Mouse (Mus musculus) layer of hippocampus, adult 9-10 months (tissue): ENCODE data around the gene Lrr1.
"Not testable (repeated sequence)": the region's sequence is repeated elsewhere in the genome, so short reads cannot be mapped to it uniquely, and the experiment has no call there.

Source experiments
- DNase-seq: peaks from one replicate; pipeline ENCODE4 v3.0.0; 2022; ENCODE audit warnings: low spot score

Gene Lrr1

DNA sequence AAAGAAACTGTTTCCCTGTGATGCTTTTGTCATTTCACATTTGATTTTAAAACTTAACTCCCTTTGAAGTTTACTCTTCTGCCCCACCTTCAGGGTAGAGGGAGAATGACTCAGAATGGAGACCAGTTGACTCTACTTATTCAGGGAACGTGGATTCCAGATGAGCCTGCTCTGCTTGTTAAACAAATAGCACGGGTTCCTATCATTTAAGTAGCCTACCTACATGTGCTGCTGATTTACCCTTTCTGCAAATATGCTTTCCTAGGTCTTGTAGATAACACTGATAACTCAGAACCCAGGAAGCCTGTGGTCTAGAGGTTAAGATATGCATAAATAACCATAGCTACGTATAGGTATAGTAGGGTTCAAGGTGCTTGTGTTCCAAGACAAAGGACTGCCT is 3.7 kb upstream of the Lrr1 start:
- no peak for DNase-seq

DNA sequence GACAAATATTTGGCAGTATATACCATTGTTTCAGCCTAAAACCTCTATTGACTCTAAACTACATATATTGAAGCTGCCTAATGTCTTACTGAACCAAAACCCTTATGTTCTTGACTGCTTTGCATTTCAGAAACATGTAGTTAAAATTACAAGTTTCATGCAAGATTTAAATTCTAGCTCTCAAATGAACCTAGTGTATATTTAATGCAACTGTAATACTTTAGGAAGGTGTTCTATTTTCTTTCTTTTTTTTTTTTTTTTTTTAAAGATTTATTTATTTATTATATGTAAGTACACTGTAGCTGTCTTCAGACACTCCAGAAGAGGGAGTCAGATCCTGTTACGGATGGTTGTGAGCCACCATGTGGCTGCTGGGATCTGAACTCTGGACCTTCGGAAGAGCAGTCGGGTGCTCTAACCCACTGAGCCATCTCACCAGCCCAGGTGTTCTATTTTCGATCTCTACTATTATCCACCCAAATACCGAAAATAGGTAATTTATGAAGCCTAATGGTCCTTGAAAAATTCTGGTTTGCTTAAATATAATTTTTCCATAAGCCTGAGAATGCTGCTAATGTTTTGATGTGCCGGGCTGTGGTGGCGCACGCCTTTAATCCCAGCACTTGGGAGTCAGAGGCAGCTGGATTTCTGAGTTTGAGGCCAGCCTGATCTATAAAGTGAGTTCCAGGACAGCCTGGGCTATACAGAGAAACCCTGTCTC is 1.6 kb upstream of the Lrr1 start:
- DNase-seq = not testable (repeated sequence)

DNA sequence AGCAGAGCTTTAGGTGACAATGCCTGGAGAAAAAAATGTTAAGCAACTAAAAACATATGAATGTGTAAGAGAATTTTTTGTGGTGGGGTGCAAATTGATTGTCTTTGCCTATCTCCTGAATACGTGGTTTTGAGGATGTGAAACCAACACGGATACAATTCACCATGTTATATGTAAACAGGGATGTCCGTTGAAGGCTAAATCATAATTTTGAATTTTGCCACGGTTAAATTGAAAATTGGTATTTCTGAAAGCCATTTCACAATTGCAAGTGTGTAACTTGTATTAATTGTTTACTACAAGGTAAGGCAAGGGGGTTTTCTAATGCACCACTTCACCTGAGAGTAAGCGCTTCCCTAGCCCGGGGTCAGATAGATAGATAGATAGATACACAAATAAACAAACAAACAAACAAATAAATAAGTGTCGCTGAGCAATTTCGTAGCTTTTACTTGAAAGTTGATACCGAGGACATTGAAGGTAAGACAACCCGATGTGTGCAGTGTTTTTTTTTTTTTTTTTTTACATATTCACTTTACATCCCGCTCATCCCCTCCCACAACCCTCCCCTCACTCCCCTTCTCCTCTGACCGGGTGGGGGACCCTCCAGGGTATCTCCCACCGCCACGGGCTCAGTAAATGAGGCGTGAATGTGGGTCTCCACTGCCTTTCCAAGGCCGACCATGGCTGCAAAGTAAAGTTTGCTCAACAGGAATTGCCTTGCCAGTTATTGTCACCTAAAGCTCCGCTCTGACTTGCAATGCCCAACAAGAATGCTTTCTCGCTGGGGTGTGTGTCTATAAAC is 756 bp upstream of the Lrr1 start:
- DNase-seq = no peak

DNA sequence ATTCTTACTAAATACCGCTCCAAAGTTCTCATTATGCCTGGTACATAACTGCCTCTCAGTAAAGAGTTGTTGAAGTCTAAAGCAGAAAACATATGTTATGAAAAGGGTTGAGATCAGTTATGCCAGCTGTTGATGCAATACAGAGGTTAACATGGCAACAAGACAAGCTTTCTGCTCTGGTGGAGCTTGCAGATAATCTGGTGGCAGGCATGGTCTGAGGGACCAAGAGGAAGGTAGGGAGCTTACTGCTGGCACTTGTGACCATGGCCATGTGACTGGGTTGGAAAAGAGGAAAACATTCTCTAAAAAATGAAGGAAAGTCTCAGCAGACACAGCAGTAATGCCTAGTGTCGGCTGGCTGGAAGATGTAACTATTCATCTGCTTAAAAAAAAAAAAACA is 2.7 kb downstream of the Lrr1 start:
- no peak for DNase-seq

DNA sequence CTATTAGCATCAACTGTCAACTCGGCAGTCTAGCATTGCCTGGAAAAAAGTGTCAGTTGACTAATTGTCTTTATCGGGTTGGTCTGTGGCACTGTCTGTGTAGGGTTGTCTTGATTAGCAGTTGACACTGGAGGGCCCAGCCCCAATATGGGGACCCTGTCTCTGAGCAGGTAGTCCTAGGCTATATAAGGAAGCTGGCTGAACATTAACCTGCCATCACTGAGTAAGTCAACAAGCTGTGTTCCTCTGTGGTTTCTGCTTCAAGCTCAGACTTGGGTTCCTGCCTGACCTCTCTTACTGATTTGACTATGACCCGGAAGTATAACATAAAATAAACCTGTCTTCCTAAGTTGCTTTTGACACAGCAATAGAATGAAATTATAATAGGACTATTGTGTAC is 7.4 kb downstream of the Lrr1 start:
- no peak for DNase-seq

DNA sequence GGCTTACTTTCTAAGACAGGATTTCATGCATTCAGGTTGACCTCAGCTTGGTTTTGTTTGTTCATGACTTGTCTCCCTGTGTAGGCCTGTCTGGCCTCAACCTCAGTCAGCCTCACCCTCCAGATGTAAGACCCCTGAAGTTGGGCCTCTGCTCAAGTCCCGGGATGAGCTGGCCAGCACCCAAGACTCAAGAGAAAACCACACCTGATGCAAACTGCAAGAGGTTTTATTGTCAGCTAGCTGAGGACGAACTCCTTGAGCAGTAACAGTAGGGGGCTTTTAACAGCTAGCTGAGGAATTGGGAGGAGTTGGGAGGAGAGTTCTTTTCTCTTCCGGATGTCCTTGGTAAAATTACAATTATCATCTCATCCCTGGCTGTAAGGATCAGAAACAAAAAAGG is 8.9 kb downstream of the Lrr1 start:
- DNase-seq = no peak

DNA sequence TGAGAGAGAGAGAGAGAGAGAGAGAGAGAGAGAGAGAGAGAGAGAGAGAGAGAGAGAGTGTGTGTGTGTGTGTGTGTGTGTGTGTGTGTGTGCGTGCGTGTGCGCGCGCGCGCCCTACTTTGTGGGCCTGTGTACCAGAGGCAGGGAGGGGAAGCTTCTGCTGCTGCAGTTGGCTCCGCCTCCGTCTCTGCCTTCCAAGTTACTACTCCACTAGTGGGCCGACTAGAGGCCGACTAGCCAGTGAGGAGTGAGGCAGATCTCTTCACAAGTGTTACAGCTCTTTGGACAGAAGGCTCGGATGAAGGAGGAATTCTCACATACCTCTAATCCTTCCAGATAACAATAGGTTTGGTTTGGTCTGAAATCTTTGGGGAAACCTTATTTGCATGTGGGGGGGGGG is 10.8 kb downstream of the Lrr1 start:
- no peak for DNase-seq

DNA sequence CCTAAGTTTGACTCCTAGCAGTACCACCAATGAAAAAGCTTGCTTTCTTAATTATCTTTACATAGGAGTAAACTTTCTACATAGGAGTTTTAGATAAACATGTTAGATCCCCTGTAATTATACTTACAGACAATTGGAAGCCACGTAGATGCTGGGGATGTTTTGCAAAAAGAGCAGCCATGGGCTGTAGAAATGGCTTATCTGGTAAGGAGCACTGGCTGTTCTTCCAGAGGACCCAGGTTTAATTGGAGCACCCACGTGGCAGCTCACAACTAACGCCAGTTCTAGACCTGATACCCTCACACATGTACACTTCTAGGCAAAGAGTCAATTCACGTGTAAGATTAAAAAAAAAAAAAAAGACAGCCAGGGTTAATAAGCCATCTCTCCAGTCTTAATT is 13.2 kb downstream of the Lrr1 start:
- DNase-seq = no peak

DNA sequence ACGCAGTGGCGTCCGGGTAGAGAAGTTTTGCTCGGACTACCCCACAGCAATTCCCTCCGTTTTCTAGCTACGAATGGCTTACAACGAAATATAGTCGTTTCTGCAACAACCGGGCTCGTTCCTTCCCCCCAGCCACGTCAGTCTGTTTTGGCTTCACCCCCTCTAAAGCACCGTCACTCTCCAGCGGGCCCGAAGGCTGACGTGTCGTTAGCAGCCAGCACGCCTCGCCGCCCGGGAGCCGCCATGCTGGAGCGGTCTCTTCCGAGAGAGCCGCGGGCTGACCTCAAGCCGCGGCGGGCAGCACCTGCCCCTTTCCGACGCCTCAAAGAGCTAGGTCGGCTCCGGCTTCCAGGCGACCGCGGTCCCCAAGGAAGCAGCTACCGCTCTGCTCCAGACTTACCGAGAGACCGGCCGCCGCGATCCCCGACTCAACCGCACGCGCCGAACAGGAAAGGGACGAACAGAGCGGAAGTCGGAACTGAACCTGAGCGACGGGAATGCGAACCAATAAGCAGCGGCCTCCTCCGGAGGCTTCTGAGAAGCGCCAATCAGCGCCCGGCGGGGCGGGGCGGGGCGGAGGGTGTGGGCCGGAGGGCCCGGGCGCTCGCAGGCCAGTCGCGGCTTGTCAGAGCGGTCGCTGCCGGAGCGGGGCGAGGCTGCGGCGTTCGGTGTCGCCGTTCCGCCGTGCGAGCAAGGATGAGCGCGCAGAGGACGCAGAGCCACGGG is 15.1 kb downstream of the Lrr1 start, which contains the start of the genes Rpl36al and Mgat2:
Rpl36al (minus strand) TSS at position 501 of the 726 bp plus-strand sequence.
Mgat2 (plus strand) TSS at position 575 of the 726 bp plus-strand sequence.
- DNase-seq = peak; percentile 91

DNA sequence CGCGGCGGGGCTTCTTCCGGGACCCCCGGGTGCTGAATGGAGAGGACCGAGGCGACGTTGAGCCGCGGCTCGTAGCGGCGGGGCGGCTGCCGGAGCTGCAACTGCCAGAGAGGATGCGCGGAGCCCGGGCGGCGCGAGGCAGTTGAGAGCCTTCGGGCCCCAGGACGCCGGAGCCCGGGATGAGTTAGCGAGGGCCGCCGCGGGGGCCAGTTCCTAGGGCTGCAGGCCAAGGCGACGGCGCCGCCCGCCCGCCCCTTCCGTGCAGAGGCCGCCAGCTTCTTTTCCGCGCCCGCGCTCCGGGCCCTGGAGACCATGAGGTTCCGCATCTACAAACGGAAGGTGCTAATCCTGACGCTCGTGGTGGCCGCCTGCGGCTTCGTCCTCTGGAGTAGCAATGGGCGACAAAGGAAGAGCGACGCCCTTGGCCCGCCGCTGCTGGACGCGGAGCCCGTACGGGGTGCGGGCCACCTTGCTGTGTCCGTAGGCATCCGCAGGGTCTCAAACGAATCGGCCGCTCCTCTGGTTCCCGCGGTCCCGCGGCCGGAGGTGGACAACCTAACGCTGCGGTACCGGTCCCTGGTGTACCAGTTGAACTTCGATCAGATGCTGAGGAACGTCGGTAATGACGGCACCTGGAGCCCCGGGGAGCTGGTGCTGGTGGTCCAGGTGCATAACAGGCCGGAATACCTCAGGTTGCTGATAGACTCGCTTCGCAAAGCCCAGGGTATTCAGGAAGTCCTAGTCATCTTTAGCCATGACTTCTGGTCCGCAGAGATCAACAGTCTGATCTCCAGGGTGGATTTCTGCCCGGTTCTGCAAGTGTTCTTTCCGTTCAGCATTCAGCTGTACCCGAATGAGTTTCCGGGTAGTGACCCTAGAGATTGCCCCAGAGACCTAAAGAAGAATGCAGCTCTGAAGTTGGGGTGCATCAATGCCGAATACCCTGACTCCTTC is 16.0 kb downstream of the Lrr1 start:
- DNase-seq = no peak

DNA sequence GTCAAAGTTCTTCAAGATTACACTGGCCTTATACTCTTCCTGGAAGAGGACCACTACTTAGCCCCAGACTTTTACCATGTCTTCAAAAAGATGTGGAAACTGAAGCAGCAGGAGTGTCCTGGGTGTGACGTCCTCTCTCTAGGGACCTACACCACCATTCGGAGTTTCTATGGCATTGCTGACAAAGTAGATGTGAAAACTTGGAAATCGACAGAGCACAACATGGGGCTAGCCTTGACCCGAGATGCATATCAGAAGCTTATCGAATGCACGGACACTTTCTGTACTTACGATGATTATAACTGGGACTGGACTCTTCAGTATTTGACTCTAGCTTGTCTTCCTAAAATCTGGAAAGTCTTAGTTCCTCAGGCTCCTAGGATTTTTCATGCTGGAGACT is 16.8 kb downstream of the Lrr1 start:
- no peak for DNase-seq

DNA sequence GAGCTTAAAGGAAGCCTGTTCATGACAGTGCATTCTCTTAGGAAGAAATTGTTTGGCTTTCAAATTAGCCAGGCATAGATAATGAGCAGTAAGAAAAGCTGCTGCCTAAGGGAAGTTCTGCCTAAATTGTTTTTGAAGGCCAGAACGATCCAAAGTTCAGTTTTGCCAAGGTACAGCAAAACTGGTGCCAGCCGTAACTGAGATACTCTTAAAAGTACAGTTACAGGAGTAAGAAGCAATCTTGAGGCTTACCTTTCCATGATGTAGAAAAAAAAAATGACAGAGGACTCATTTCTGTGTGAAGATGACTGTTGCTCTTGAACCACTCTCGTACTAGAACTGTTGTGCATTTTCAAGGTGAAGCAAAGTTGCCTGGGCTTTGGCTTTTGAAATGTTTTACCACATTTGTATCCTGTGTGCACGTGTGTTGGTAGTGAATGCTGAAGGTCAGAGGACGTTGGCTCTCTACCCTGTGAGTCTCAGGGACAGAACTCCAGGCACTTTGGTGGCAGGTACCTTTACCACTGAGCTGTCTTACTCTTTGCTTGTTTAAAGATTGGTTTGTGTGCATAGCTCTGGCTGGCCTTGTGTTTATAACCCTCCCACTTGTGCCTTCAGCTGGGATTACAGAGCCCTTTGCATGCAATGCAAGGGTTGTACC is 18.3 kb downstream of the Lrr1 start:
- no peak for DNase-seq

DNA sequence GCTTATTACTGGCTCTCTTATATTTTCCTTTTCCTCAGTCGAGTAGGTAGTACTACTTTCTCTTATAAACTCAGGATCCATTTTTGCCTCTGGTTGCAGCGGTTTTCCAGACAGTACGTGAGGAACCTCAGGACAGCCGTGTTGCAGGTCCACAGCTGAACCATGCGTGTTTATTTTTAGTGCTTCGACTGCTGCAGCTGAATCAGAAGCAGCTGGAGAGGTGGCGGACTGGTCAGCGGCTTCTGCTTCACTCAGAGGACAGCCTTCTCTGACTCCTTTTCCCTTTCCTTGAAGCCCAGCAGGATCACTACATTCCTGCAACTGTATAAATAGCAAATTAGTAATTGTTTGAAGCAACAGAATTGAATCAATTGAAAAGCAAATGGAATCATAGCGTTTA is 21.5 kb downstream of the Lrr1 start:
- DNase-seq = no peak

DNA sequence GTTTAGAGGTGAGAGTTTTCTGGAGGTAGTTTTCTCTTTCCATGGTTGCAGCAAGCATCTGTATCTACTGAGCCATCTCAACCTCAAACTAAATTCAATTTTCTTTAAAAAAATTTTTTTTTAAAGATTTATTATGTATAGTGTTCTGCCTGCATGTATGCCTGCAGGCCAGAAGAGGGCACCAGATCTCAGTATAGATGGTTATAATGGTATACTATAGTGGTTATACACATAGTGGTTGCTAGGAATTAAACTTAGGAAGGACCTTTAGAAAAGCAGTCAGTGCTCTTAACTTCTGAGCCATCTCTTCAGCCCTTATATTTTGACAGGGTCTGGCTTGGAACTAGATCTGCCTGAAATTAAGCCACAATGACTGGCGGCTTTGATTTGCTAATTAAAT is 21.9 kb downstream of the Lrr1 start:
- no peak for DNase-seq

DNA sequence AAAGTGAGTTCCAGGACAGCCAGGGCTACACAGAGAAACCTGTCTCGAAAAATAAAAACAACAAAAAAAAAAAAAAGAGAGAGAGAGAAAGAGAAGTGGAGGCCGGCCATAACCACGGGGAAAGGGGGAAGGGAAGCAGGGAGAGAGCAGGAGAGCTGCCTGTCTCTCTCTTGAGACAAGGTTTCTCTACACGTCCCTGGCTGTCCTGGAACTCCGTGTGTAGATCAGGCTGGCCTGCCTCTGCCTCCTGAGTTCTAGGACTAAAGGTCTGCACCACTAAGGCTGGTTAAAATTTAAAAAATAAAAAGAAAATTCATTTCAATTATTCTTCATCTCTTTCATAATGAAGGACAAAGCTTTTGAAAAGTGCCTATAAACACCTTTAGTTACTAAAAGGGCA is 22.8 kb downstream of the Lrr1 start:
- DNase-seq = no peak

DNA sequence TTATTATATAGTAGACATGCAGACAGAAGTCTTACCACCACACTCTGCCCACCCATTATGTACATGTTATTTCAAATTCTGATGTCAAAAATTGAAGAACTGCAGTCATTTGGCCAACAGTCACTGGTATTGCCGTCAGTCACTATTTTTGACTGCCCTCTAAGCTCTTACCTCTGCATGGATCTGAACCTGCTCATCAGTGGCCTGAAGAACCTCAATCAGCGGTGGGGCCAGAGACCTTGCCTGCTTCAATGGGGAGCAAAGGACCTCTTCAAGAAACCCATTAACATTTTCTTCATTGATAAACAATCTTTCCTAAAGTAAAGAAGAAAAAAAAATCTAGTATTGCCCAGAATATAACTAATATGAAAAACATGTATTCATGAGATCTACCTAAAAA is 24.0 kb downstream of the Lrr1 start:
- DNase-seq = no peak

DNA sequence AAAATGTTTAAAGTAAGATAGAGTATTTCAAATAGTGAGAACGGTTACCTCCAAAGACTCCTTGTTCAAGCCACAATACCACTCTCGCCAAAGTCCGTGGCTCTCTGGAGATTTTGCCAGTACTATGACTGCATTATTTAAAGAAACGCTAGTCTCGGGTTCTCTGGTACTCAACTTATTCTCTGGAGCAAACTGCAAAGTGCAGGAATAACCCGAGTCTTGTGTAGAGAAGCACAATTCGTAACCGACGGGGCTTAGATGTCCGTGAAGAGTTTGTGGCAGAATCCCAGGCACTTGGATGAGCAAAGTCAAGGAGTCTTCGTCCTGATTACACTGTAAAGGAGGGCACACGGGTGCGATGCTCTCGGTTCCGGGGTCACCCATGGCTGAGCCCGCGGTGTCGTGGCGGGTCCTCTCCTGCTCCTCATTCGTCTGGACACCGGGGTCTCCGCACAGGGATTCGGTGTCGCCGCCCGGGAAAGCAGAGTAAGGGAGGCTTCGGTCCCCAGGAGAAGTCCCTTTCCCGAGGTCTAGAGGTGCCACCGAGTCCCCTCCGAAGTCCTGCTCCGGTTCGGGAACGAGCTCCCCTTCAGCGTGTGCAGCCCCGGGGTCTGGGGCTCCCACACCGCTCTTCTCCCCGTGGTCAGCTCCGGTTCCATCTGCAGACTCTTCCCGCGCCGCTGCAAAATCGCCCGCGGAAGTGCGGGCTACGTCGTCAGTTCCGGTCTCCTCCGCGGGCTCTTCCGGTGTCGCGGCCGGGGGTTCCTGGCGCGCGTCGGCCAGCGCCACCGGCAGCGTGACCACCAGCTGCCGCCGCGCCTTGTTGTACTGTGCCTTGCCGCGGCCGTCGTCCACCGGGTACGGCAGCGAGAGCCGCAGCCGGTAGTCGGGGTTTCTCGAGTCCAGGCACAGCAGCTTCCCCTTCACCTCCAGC is 28.1 kb downstream of the Lrr1 start, which contains the start of gene Gm49383:
Gm49383 (minus strand) TSS at position 661 of the 934 bp plus-strand sequence.
- no peak for DNase-seq

DNA sequence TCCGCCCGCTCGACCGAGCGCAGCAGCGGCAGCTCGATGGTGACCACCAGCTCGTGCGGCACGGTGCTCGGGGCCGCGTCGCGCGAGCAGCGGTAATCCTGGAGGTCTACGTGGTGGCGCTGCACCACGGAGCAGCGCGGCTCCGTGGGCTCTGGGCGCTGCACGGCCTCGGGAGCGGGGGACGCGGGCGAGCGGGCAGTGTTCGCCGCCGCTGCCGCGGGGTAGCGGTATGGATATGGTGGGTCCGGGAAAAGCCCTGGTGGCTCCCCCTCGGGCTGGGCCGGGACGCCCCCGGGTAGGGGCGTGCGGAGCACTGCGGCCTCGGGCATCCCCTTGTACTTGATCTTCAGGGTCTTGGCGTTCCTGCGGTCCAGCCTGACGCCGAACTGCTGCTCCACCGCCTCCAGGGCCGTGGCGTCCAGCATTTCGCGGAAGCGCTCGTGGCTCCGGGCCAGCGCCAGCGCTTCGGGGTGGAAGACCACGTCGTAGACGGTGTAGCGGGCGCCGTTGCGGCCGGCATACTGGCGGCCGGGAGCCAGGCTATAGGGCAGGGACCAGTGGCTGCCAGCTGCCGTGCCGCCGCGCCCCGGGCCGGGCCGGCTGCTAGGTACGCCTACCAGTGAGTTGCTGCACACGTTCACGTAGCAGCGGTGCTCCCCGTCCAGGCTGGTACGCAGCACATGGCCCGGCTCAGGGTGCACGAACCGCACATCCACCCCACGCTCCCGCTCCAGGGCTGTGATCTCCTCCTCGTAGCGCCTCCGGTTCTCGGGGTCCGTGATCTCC is 29.0 kb downstream of the Lrr1 start:
- no peak for DNase-seq

DNA sequence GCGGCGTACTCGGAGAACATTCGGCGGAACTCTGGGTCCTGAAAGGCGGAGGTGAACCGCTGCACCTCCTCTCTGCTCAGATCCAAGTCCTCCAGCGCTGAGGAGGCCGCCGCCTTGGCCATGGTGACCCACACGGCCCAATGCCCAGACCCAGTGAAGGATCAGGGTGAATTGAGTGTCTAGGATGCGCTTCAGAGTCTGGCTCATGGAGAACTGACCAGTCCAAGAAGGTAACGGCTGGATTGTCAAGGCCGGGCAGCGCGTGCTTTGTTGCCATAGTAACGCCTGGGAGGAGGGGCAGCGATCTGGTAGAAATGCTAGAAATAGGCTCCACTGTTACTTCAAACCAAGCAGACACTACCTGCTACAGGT is 29.5 kb downstream of the Lrr1 start, which contains the start of gene Dnaaf2:
Dnaaf2 (minus strand) TSS at position 266 of the 372 bp plus-strand sequence.
- peak; percentile 41 for DNase-seq
